Mouse (Mus musculus): Measurements from ENCODE around the gene Ndst4. TPM values are rescaled to one million over a fixed set of nuclear protein-coding genes. Genes with fewer than 3 reads are reported as not detected.

Gene Ndst4
- 0.03 and 0.22 TPM in 2 replicates for polyA plus RNA-seq (2012; rRNA removed)

GRCm38 (mm10) chr3:125403601-125404396, at the start of gene Ndst4:
Ndst4 (plus strand) TSS chr3:125404076.
- 18% methylated on average over 14 of the region's 14 CpGs for WGBS
- no peak for DNase-seq (ENCODE audit: low read depth, low spot score)

GRCm38 (mm10) chr3:125397443-125397842, 6.4 kb upstream of the Ndst4 start:
- DNase-seq (ENCODE audit: low read depth, low spot score) = no peak
- 68% methylated on average over 3 of the region's 3 CpGs for WGBS

- WGBS = 30% methylated on average over 2 of the region's 2 CpGs
- no peak for DNase-seq (ENCODE audit: low read depth, low spot score)
Observed at GRCm38 (mm10) chr3:125406456-125406855, 2.6 kb downstream of the Ndst4 start.

DNA sequence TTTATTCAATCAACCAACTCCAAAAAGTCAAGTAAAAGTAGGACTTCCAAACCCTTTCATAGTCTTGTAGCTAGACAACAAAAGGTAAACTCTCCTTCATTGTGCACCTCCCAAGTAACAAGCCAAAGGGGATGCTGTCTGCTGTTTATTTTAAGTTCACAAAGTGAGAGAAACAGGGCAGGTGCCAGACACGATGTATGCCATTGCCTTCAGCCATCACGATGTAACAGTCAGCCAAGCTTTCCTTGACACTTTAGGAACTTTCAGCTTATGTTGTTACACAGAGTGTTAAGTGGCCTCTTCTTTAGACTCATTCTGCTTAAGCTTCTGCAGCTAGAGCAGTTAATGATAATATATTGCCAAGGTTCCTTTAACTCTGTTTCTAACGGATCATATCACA, 3.1 kb downstream of the Ndst4 start:
- no peak for DNase-seq (ENCODE audit: low read depth, low spot score)
- WGBS = 60% methylated on average over 3 of the region's 3 CpGs

DNA sequence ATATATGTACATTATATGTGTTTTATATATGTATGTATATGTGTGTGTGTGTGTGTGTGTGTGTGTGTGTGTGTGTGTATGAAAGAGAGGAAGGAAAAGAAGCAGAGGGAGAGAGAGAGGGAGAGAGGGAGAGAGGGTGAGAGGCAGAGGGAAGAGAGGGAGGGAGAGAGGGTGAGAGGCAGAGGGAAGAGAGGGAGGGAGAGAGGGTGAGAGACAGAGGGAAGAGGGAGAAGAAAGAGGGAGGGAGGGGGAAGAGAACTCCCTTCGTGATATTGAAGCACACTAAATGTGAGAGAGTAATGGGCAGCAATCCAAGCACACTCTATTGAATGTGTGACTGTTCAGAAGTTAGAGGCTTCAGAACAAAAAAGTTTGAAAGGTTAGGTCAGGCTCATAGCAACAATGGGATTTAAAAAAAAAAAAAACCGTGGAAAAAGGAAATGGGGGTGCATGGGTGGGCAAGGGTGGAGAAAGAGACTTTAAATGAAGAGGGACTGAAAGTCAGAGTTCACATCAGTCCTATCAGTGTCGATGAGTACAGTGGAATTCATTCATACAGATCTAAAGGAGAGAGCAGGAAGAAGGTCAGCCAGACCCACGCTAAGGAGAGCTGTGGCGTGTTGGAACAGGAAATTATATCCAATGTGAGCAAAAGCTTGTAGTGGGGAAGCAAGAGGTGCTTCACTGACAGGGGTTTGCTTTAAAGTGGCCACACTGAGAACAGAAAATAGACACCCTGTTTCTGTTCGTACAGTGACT, 63.2 kb downstream of the Ndst4 start:
- no peak for DNase-seq (ENCODE audit: low read depth, low spot score)
- WGBS = 50% methylated on average over 6 of the region's 6 CpGs

DNA sequence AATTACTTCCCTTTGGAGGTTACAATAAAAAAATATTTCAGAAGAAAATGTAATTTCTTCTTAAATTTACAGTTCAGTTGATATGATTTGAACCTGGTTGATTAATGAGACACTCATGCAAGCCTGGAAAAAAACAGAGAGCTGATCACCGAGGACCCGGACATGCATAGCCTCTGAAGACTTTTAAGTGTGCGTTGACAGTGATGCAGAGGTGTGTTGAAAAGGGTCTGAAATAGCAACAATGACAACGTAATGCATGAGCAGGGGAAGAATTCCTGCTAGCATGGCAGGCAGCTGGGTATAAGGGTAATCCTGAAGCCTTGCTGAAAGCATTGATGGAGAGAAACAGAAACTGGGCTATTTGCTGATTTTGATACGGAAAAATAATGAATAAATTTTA, 106.2 kb downstream of the Ndst4 start:
- DNase-seq (ENCODE audit: low read depth, low spot score) = no peak
- 83% methylated on average over 5 of the region's 5 CpGs for WGBS

DNA sequence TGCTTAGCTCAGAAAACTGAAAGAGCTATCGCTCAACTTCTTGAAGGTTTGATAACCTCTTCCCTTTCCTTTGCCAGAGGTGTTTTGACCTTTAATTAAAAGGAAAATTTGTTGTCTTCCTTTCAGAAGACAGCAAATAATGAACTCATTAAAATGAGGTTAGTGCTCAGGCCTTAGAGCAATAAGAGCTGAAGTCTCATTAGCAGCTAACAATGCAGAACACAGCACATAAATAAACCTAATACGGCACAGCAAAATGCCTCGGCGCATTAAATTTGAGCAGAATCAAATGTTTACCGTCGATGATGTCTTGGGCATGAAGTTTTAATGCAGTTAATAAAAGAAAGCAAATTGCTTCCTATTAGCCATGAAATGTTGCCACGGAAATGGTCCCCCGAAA, 129.5 kb downstream of the Ndst4 start:
- 90% methylated on average over 8 of the region's 8 CpGs for WGBS

DNA sequence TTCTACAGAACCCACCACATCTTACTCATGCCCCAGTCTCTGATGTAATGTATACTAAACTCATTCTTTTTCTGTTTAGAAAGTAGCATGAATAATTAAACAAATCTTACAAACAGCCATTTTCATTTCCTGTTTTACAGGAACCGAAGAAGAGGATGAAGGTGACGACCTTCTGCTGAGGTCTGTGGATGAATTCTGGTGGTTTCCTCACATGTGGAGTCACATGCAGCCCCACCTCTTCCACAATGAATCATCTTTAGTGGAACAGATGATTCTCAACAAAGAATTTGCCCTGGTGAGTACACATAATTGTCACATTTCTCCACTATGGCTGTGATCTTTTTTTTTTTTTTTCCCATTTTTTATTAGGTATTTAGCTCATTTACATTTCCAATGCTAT, 166.7 kb downstream of the Ndst4 start:
- WGBS = 64% methylated on average over 2 of the region's 2 CpGs

More for the DNA sequence above, 129.5 kb downstream of the Ndst4 start:
- DNase-seq (ENCODE audit: low read depth, low spot score) = no peak

GRCm38 (mm10) chr3:125632233-125632632, 228.4 kb downstream of the Ndst4 start:
- WGBS = 70% methylated on average over 2 of the region's 2 CpGs
- no peak for DNase-seq (ENCODE audit: low read depth, low spot score)

More for the DNA sequence above, 166.7 kb downstream of the Ndst4 start:
- no peak for DNase-seq (ENCODE audit: low read depth, low spot score)

DNA sequence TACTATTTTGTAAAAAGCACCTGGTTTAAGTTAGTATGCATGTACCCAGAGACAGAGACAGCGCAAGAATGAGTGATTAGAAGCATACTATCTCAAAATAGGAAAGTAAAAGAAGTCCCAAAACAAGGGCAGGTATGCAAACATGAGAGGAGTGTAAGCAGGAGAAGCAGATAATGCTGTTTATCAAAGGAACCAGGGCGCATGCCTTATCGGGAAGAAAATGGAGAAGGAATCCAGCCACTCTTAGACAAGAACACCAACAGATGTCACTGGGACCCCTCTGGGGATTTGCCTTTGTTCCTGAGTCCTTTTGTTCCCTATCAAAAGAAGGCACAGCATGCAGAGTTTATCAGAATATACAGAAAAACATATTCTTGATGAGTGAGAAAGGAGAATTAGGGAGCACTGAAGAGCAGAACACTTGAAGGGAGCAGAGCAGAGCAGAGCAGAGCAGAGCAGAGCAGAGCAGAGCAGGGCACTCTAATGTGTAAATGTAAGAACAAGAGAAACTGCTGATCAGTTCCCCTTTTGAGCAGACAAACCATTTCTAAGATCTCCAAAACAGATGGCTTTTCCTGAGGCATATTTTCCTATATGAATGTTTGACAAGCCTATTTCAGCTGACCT, 251.2 kb downstream of the Ndst4 start:
- WGBS = 61% methylated on average over 3 of the region's 3 CpGs
- no peak for DNase-seq (ENCODE audit: low read depth, low spot score)

DNA sequence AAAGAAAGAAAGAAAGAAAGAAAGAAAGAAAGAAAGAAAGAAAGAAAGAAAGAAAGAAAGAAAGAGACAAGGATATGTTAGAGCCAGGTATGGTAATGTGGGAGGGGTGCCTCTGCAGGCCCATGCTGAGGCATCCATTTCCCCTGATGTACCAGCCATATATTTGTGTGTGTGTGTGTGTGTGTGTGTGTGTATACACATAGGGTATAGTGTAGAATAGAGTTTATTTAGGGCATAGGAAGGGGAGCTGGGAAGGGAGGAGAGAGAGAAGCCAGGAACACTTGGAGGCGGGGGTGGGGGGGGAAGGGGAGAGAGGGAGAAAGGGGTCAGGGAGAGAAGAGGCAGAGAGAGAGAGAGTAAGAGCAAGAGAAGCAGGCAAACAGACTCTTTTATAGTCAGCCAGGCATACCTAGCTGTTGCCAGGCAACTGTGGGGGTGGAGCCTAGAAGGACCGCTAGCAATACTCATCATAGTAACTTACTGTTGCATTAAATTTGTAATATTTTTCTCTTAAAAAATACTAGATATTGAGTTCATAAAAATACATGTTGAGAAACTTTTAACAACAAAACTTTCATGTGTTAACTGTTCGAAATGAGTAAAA, 256.3 kb downstream of the Ndst4 start:
- no peak for DNase-seq (ENCODE audit: low read depth, low spot score)
- 57% methylated on average over 3 of the region's 3 CpGs for WGBS

DNA sequence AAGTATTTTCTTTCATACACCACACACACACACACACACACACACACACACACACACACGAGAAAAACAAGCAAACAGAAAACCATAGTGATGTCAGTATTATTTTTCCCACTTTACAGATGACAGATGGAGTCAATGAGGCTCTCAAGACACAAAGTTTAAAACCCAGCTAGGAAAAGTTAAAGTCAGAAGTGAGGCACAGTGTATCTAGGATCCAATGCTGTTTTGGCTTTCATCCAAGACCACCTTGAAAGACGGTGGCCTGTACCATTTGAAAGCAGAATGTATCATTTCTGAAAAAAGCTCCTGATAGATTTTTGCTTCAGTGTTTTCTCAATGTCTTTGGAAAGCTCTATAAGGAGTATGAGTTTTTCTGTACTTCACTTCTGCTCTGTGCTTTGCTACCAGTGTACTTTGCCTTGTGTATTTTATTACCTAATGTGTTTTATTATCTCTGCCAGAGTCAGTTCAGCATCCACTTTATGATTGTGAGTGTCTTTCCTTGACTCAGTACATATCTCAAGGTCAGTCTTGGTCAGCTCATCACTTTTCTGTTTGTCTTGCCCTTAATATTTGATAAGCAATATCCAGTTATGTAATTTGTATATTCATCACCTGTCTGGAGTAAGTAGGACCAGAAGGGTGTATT, 257.1 kb downstream of the Ndst4 start:
- 32% methylated on average over 2 of the region's 2 CpGs for WGBS

GRCm38 (mm10) chr3:125673997-125674794, 270.3 kb downstream of the Ndst4 start:
- 34% methylated on average over 9 of the region's 9 CpGs for WGBS
- no peak for DNase-seq (ENCODE audit: low read depth, low spot score)

More for the DNA sequence above, 257.1 kb downstream of the Ndst4 start:
- DNase-seq (ENCODE audit: low read depth, low spot score) = no peak

DNA sequence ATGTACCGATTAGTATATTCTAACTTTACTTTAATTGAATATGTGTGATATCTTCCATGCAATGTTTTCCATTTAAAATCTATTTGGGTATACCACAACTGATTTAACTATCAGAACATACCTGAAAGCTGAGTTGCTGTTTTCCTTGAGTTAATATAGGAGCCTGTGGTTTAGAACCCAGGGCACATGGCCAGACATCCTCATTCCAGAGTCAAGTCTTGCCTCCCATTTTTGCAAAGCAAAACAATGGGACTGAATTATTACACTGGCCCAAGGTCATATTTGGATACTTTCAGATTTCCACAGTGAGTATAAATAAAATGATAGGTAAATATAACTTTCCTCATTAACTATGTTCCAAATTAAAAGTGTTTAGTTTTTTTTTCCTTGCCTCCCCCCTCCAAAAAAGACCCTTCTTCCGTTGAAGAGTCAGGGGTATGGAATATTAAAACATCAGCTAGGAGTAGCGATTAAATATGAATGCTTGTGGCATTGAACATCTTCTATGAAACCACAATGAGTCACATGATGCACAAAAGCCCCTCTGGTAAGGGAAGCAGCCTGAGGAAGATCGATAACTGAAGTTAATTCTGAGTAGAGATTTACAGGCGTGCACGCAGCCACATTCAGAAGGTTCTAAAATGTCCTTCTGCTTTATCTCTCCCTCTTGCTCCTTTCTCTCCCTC, 271.5 kb downstream of the Ndst4 start:
- DNase-seq (ENCODE audit: low read depth, low spot score) = no peak
- WGBS = 76% methylated on average over 6 of the region's 6 CpGs

DNA sequence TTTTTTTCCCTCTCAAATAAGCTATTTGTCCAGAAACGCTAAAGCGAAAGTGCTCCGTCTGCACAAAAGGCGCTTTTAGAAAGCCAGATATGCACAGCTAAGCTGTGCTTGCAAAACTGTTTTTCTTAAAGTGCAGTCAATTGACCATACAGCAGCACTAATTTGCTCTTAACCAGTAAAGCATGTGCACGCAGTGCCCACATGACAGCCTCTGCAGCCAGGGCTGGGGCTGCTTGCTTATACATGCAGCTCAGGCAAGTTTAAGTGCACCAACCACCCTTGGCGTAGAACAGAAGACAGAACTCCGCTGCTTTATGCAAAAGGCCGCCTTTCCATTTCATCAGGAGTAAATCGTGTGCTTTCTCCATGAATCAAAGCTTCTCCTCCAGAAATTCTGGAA, 275.0 kb downstream of the Ndst4 start:
- no peak for DNase-seq (ENCODE audit: low read depth, low spot score)
- whole genome bisulfite sequencing = 76% methylated on average over 9 of the region's 9 CpGs

GRCm38 (mm10) chr3:125683460-125684230, 279.8 kb downstream of the Ndst4 start:
- WGBS = 66% methylated on average over 8 of the region's 8 CpGs
- no peak for DNase-seq (ENCODE audit: low read depth, low spot score)

DNA sequence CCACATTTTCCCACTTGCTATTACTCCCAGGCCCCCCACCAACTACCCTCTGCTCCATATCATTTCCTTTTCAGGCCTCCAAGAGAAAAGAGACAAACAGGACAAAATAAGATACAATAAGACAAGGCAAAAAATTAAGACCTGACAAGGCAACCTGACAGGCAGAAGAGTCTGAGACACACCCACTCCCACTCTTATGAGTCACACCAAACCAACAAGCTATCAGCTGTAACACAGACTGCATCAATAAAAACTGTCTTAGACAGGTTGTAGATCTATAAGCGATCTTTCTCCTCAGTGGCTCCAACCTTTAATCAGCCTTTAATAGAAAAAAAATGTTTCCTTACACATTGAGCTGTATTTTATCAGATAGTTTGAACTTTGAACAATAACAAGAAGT, 280.7 kb downstream of the Ndst4 start:
- no peak for DNase-seq (ENCODE audit: low read depth, low spot score)
- 65% methylated on average over 1 of the region's 1 CpGs for WGBS

DNA sequence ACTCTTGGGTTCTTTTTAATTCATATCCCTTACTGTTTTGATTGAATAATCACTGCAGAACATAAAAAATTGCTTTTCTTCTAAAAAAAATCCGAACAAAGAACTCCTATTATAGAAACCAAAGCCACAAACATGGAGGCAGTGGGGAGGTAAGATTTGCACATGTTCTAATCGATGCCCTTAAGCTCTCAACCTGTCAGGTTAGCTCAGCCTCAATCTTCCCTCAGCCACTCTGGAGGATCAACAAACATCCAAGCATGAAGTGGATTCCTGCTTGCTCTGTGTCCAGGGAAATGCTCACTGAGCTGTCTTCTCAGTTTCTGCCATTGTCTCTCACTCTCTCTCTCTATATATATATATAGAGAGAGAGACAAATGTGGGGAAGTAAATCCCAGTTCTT, 283.7 kb downstream of the Ndst4 start:
- 53% methylated on average over 2 of the region's 2 CpGs for WGBS
- DNase-seq (ENCODE audit: low read depth, low spot score) = no peak
